Mouse (Mus musculus) megakaryocyte, embryonic 14.5 days (primary cell): ENCODE measurements around the gene Zbtb20. TPM values are rescaled to one million over a fixed set of nuclear protein-coding genes. Genes with fewer than 3 reads are reported as not detected.

Experiments used
- H3K27me3 ChIP-seq: replicated peaks from 2 replicates; pipeline ENCODE3; 2012; ENCODE audit warnings: inconsistent platforms
- H3K36me3 ChIP-seq: replicated peaks from 2 replicates; pipeline ENCODE3; 2012; ENCODE audit warnings: low read length, inconsistent platforms, mixed read lengths
- H3K4me1 ChIP-seq: 2 replicates; pipeline ENCODE4 v1.6.1; 2012; ENCODE audit warnings: inconsistent platforms
- H3K4me3 ChIP-seq: replicated peaks from 2 replicates; pipeline ENCODE3; 2012; ENCODE audit warnings: moderate library complexity, mild to moderate bottlenecking, inconsistent platforms
- H3K9me3 ChIP-seq: 2 replicates; pipeline ENCODE4 v1.6.1; 2012; ENCODE audit warnings: inconsistent platforms
- FLI1 ChIP-seq: IDR thresholded peaks from 2 replicates; pipeline ENCODE4 v1.6.1; 2012; ENCODE audit warnings: low read length, inconsistent platforms, mixed read lengths
- GATA1 ChIP-seq: IDR thresholded peaks from 3 replicates; pipeline ENCODE4 v1.6.1; 2012; ENCODE audit warnings: mixed read lengths, low read length, inconsistent platforms, borderline replicate concordance
- polyA plus RNA-seq: library from polyadenylated mRNA; stranded (reverse); fragments of >175 nt; gene quantifications from 2 replicates; pipeline ENCODE4 v1.2.3, GENCODE M21; 2012; ENCODE audit warnings: low replicate concordance; ENCODE audit not compliant: insufficient read depth

Zbtb20 gene
- 2.2 and 2.4 TPM in 2 replicates for polyA plus RNA-seq

- Histone ChIP-seq H3K9me3 (no peaks in the 10 kb centered on the region), H3K4me3 (peak within 1 kb of the TSS; percentile 94), H3K36me3 (no peaks in the 10 kb centered on the region), H3K27me3 (no peaks in the 10 kb centered on the region), H3K4me1 (peaks cover 7% of the 10 kb centered on the region)
- no peak for TF ChIP-seq FLI1
- TF ChIP-seq GATA1: no peak
Measured at GRCm38 (mm10) chr16:42875852-42875980, at the start of gene Zbtb20. Gene Zbtb20 (plus strand): TSS chr16:42875881.

GRCm38 (mm10) chr16:42835940-42836339, 39.7 kb upstream of the Zbtb20 start:
- Histone ChIP-seq H3K9me3 (no peaks in the 10 kb centered on the region), H3K27me3 (no peaks in the 10 kb centered on the region)
- TF ChIP-seq FLI1 (no peak), GATA1 (no peak)

GRCm38 (mm10) chr16:42836404-42837120, 39.1 kb upstream of the Zbtb20 start:
- no peak for TF ChIP-seq GATA1
- no peak for TF ChIP-seq FLI1
- Histone ChIP-seq H3K9me3 (no peaks in the 10 kb centered on the region), H3K36me3 (no peaks in the 10 kb centered on the region), H3K4me1 (0 out of 2 replicates have a peak, but pooled peaks cover 4% of the 10 kb centered on the region), H3K4me3 (no peak overlapping the region), H3K27me3 (no peaks in the 10 kb centered on the region)

More at GRCm38 (mm10) chr16:42835940-42836339, 39.7 kb upstream of the Zbtb20 start:
- no peaks in the 10 kb centered on the region for H3K36me3 ChIP-seq
- H3K4me3 ChIP-seq: no peak overlapping the region
- 0 out of 2 replicates have a peak, but pooled peaks cover 4% of the 10 kb centered on the region for H3K4me1 ChIP-seq

- H3K9me3 ChIP-seq: no peaks in the 10 kb centered on the region
- TF ChIP-seq FLI1: no peak
- TF ChIP-seq GATA1: no peak
- H3K27me3 ChIP-seq: no peaks in the 10 kb centered on the region
- H3K36me3 ChIP-seq: no peaks in the 10 kb centered on the region
- 0 out of 2 replicates have a peak, but pooled peaks cover 4% of the 10 kb centered on the region for H3K4me1 ChIP-seq
- H3K4me3 ChIP-seq: no peak overlapping the region
Measured at GRCm38 (mm10) chr16:42838226-42838625, 37.5 kb upstream of the Zbtb20 start.

GRCm38 (mm10) chr16:42857564-42858183, 18.0 kb upstream of the Zbtb20 start:
- H3K4me1 ChIP-seq: no peaks in the 10 kb centered on the region
- no peak for TF ChIP-seq FLI1
- TF ChIP-seq GATA1: no peak
- H3K27me3 ChIP-seq: no peaks in the 10 kb centered on the region
- H3K36me3 ChIP-seq: no peaks in the 10 kb centered on the region
- H3K4me3 ChIP-seq: no peak overlapping the region
- H3K9me3 ChIP-seq: no peaks in the 10 kb centered on the region

GRCm38 (mm10) chr16:42859251-42859650, 16.4 kb upstream of the Zbtb20 start:
- no peaks in the 10 kb centered on the region for H3K27me3 ChIP-seq
- TF ChIP-seq GATA1 (no peak), FLI1 (no peak)
- H3K9me3 ChIP-seq: no peaks in the 10 kb centered on the region
- H3K4me3 ChIP-seq: no peak overlapping the region
- H3K4me1 ChIP-seq: no peaks in the 10 kb centered on the region
- H3K36me3 ChIP-seq: no peaks in the 10 kb centered on the region

GRCm38 (mm10) chr16:42863231-42863630, 12.4 kb upstream of the Zbtb20 start:
- TF ChIP-seq GATA1 (no peak), FLI1 (no peak)
- no peak overlapping the region for H3K4me3 ChIP-seq
- H3K36me3 ChIP-seq: no peaks in the 10 kb centered on the region

GRCm38 (mm10) chr16:42866061-42866460, 9.6 kb upstream of the Zbtb20 start:
- no peaks in the 10 kb centered on the region for H3K9me3 ChIP-seq
- no peaks in the 10 kb centered on the region for H3K27me3 ChIP-seq
- no peak for TF ChIP-seq FLI1
- TF ChIP-seq GATA1: no peak
- no peak overlapping the region for H3K4me3 ChIP-seq
- H3K36me3 ChIP-seq: no peaks in the 10 kb centered on the region
- no peaks in the 10 kb centered on the region for H3K4me1 ChIP-seq

More at GRCm38 (mm10) chr16:42863231-42863630, 12.4 kb upstream of the Zbtb20 start:
- H3K9me3 ChIP-seq: no peaks in the 10 kb centered on the region
- H3K27me3 ChIP-seq: no peaks in the 10 kb centered on the region
- H3K4me1 ChIP-seq: no peaks in the 10 kb centered on the region

- no peaks in the 10 kb centered on the region for H3K9me3 ChIP-seq
- TF ChIP-seq GATA1: no peak
- H3K4me1 ChIP-seq: peaks cover 7% of the 10 kb centered on the region
- no peaks in the 10 kb centered on the region for H3K27me3 ChIP-seq
- H3K4me3 ChIP-seq: no peak overlapping the region
- H3K36me3 ChIP-seq: no peaks in the 10 kb centered on the region
Measured at GRCm38 (mm10) chr16:42872101-42872500, 3.6 kb upstream of the Zbtb20 start.

- no peak for TF ChIP-seq GATA1
- TF ChIP-seq FLI1: no peak
- H3K4me1 ChIP-seq: peaks cover 7% of the 10 kb centered on the region
- no peaks in the 10 kb centered on the region for H3K9me3 ChIP-seq
- H3K36me3 ChIP-seq: no peaks in the 10 kb centered on the region
- no peak overlapping the region for H3K4me3 ChIP-seq
- H3K27me3 ChIP-seq: no peaks in the 10 kb centered on the region
Measured at GRCm38 (mm10) chr16:42873942-42874341, 1.7 kb upstream of the Zbtb20 start.
